Mouse (Mus musculus): ENCODE measurements around the gene Impdh1.

- TF ChIP-seq CTCF (IDR thresholded peaks at IDR 0.05; ENCODE audit: low read depth) (no peak), EP300 (IDR thresholded peaks at IDR 0.05; ENCODE audit: low read depth) (no peak)
Observed at GRCm38 (mm10) chr6:29201341-29201740, 14.8 kb downstream of the Impdh1 start.

All from liver, embryonic 14.5 days (tissue).